Mouse (Mus musculus) heart, postnatal 10 days (tissue): ENCODE results near the gene Gm45716. TPM values are rescaled to one million over a fixed set of nuclear protein-coding genes. Genes with fewer than 3 reads are reported as not detected.
"Not testable (repeated sequence)": the region's sequence is repeated elsewhere in the genome, so short reads cannot be mapped to it uniquely, and the experiment has no call there.

Source experiments
- DNase-seq, 2 experiments: peaks; one replicate each; pipeline ENCODE4 v3.0.0; 2021
- intact Hi-C: fragments of 180-260 bp; cut with DNase I; formaldehyde crosslinking; loops from one replicate; pipeline ENCODE4 v1.15.1; 2025
- total RNA-seq, 2 experiments: library from RNA; stranded (reverse); gene quantifications; 2 replicates each; pipeline ENCODE4 v1.2.3; 2021

Gm45716 gene
- total RNA-seq, 2 experiments from 2014 or later, result 22.4 to 23.2 TPM

GRCm38 (mm10) chr11:90274187-90274586 lies 86.7 kb downstream of the Gm45716 start:
- no peak for DNase-seq
- intact Hi-C loops, result no loop called here

GRCm38 (mm10) chr11:90275663-90276062 lies 88.2 kb downstream of the Gm45716 start:
- peak; percentile 70 to 75 for DNase-seq
- intact Hi-C loops, result no loop called here

- DNase-seq, result no peak
- intact Hi-C loops, result no loop called here
Measured at GRCm38 (mm10) chr11:90276150-90276549, 88.7 kb downstream of the Gm45716 start.

- no peak for DNase-seq
- intact Hi-C loops, result no loop called here
Measured at GRCm38 (mm10) chr11:90276561-90276960, 89.1 kb downstream of the Gm45716 start.

GRCm38 (mm10) chr11:90280069-90280468 lies 92.6 kb downstream of the Gm45716 start:
- intact Hi-C loops, result no loop called here
- DNase-seq, result no peak

- DNase-seq, intact Hi-C loops: not testable (repeated sequence)
Measured at GRCm38 (mm10) chr11:90281943-90282342, 94.5 kb downstream of the Gm45716 start.

GRCm38 (mm10) chr11:90283159-90283558 lies 95.7 kb downstream of the Gm45716 start:
- no peak for DNase-seq
- intact Hi-C loops, result no loop called here

GRCm38 (mm10) chr11:90283601-90284000 lies 96.1 kb downstream of the Gm45716 start:
- intact Hi-C loops, result no loop called here
- no peak for DNase-seq

GRCm38 (mm10) chr11:90284079-90284478 lies 96.6 kb downstream of the Gm45716 start:
- DNase-seq, result no peak
- intact Hi-C loops, result no loop called here

GRCm38 (mm10) chr11:90284623-90285022 lies 97.1 kb downstream of the Gm45716 start:
- DNase-seq, result no peak
- intact Hi-C loops, result no loop called here

- intact Hi-C loops, result no loop called here
- DNase-seq, result no peak
Measured at GRCm38 (mm10) chr11:90286550-90287154, 99.2 kb downstream of the Gm45716 start.

- DNase-seq, result no peak
- intact Hi-C loops, result no loop called here
Measured at GRCm38 (mm10) chr11:90291156-90291555, 103.7 kb downstream of the Gm45716 start.

- intact Hi-C loops, result no loop called here
- no peak for DNase-seq
Measured at GRCm38 (mm10) chr11:90292766-90293165, 105.3 kb downstream of the Gm45716 start.

- intact Hi-C loops, result no loop called here
- no peak for DNase-seq
Measured at GRCm38 (mm10) chr11:90294622-90295021, 107.1 kb downstream of the Gm45716 start.

Other genes starting within 250 kb of the Gm45716 start
- 1 to 10 TPM; 4.5 to 5.6 TPM for gene Pctp, start 184.8 kb upstream of the Gm45716 start, total RNA-seq
- 10 to 100 TPM; 20.4 to 39.3 TPM for gene Tmem100, start 157.3 kb upstream of the Gm45716 start, total RNA-seq
- gene Mmd, start 61.8 kb downstream of the Gm45716 start, total RNA-seq, result 10 to 100 TPM; 43.2 to 63.5 TPM
- gene Hlf, start 203.2 kb downstream of the Gm45716 start, total RNA-seq, result 10 to 100 TPM; 15.7 to 22.1 TPM